Mouse (Mus musculus): ENCODE data around the gene Naa15.
"Not testable (repeated sequence)": the region's sequence is repeated elsewhere in the genome, so short reads cannot be mapped to it uniquely, and the experiment has no call there.

Naa15 gene

GRCm38 (mm10) chr3:51395461-51396145, 19.3 kb upstream of the Naa15 start:
- no peak for DNase-seq

- no peak for DNase-seq
These were observed 18.5 kb upstream of the Naa15 start, which contains the start of gene Mgarp for GRCm38 (mm10) chr3:51396219-51397068. Mgarp (minus strand) TSS chr3:51396738.

GRCm38 (mm10) chr3:51397700-51398299, 17.1 kb upstream of the Naa15 start:
- no peak for DNase-seq

GRCm38 (mm10) chr3:51398667-51399066, 16.3 kb upstream of the Naa15 start:
- DNase-seq = no peak

- no peak for DNase-seq
These were observed 15.4 kb upstream of the Naa15 start for GRCm38 (mm10) chr3:51399531-51399930.

- DNase-seq = no peak
These were observed 14.3 kb upstream of the Naa15 start for GRCm38 (mm10) chr3:51400682-51401081.

- DNase-seq = not testable (repeated sequence)
These were observed 12.9 kb upstream of the Naa15 start for GRCm38 (mm10) chr3:51402054-51402453.

- no peak for DNase-seq
These were observed 12.3 kb upstream of the Naa15 start for GRCm38 (mm10) chr3:51402628-51403027.

GRCm38 (mm10) chr3:51407870-51408560, 6.9 kb upstream of the Naa15 start:
- no peak for DNase-seq

GRCm38 (mm10) chr3:51408561-51409183, 6.3 kb upstream of the Naa15 start, which contains the start of gene Ndufc1:
Ndufc1 (minus strand) TSS chr3:51408988.
- peak; percentile 97 for DNase-seq

- no peak for DNase-seq
These were observed 2.5 kb upstream of the Naa15 start for GRCm38 (mm10) chr3:51412457-51412856.

GRCm38 (mm10) chr3:51413276-51413675, 1.7 kb upstream of the Naa15 start:
- DNase-seq = no peak

GRCm38 (mm10) chr3:51416073-51416363, 1.1 kb downstream of the Naa15 start:
- DNase-seq = no peak

GRCm38 (mm10) chr3:51416364-51417134, 1.6 kb downstream of the Naa15 start:
- peak; percentile 40 for DNase-seq

- no peak for DNase-seq
These were observed 2.1 kb downstream of the Naa15 start for GRCm38 (mm10) chr3:51417135-51417458.

GRCm38 (mm10) chr3:51417485-51417884, 2.5 kb downstream of the Naa15 start:
- no peak for DNase-seq

- DNase-seq = no peak
These were observed 3.0 kb downstream of the Naa15 start for GRCm38 (mm10) chr3:51417966-51418365.

GRCm38 (mm10) chr3:51421921-51422320, 7.0 kb downstream of the Naa15 start:
- DNase-seq = no peak

GRCm38 (mm10) chr3:51425394-51425793, 10.4 kb downstream of the Naa15 start:
- DNase-seq = no peak

GRCm38 (mm10) chr3:51434364-51434763, 19.4 kb downstream of the Naa15 start:
- DNase-seq = not testable (repeated sequence)

- DNase-seq = no peak
These were observed 20.1 kb downstream of the Naa15 start for GRCm38 (mm10) chr3:51434871-51435595.
